Mouse (Mus musculus) layer of hippocampus, postnatal 36 days (tissue): ENCODE data around the gene 2900026A02Rik. TPM values are rescaled to one million over a fixed set of nuclear protein-coding genes. Genes with fewer than 3 reads are reported as not detected.

Experiments
- DNase-seq, 2 experiments: peaks; one replicate each; pipeline ENCODE4 v3.0.0; 2022
- total RNA-seq, 2 experiments: library from RNA; stranded (reverse); gene quantifications; 2 replicates each; pipeline ENCODE4 v1.2.3; 2021

The 2900026A02Rik gene
- total RNA-seq, 2 experiments from 2014 or later = 62.4 to 66.1 TPM

DNA sequence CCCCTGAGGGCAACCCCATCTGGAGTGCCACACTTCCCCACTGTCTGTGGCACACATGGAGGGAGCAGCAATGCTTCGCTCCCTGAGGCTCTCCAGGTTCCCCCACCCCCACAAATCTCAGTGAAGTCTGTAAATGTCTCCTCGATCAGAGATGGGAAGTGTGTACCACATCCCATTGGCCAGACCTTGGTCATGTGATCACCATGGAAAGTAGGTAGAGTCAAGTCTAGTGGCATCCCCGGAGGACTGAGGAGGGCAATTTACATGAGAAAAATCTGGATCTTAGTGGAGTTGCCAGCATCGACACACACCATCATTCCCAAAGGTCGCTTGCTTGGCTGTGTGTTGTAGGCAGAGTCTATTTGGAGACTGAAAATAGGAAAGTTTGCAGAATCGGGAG is 182.4 kb downstream of the 2900026A02Rik start:
- no peak for DNase-seq

Other genes with a start within 250 kb of the 2900026A02Rik start
- 10 to 100 TPM; 74.5 to 80.8 TPM for gene Grk3, start 205.4 kb downstream of the 2900026A02Rik start, total RNA-seq
- gene Crybb2, start 151.1 kb downstream of the 2900026A02Rik start, total RNA-seq = not detected
- 1 to 10 TPM; 1.6 to 3.3 TPM for gene Crybb3, start 139.7 kb downstream of the 2900026A02Rik start, total RNA-seq
- not detected for gene Tmem211, start 5.7 kb upstream of the 2900026A02Rik start, total RNA-seq
- 10 to 100 TPM; 86.9 to 88.3 TPM for gene Sgsm1, start 89.5 kb upstream of the 2900026A02Rik start, total RNA-seq
- gene Aym1, start 136.1 kb upstream of the 2900026A02Rik start, total RNA-seq = not detected